Mouse (Mus musculus) liver, embryonic 15.5 days (tissue): ENCODE data around the gene Zfp362. TPM values are rescaled to one million over a fixed set of nuclear protein-coding genes. Genes with fewer than 3 reads are reported as not detected.

ENCODE experiments used
- ATAC-seq: fragments of 200-750 bp; cut with Nextera tagmentation; 2 replicates; pipeline ENCODE4 v1.8.0; 2017; ENCODE audit warnings: moderate number of reproducible peaks, mild to moderate bottlenecking, moderate library complexity; ENCODE audit not compliant: insufficient read depth
- H3K27ac ChIP-seq: fragments of 300-500 bp; sonication (generic); replicated peaks from 2 replicates; pipeline ENCODE4 v1.5.1; 2015; ENCODE audit warnings: mild to moderate bottlenecking, inconsistent platforms
- H3K27me3 ChIP-seq: fragments of 300-500 bp; sonication (generic); 2 replicates; pipeline ENCODE4 v1.6.1; 2015; ENCODE audit warnings: mild to moderate bottlenecking, inconsistent platforms
- H3K36me3 ChIP-seq: fragments of 300-500 bp; sonication (generic); replicated peaks from 2 replicates; pipeline ENCODE4 v1.6.1; 2015; ENCODE audit warnings: moderate library complexity, mild to moderate bottlenecking, inconsistent platforms
- H3K4me1 ChIP-seq: fragments of 300-500 bp; sonication (generic); replicated peaks from 2 replicates; pipeline ENCODE4 v1.6.1; 2015; ENCODE audit warnings: inconsistent platforms
- H3K4me2 ChIP-seq: fragments of 300-500 bp; sonication (generic); 2 replicates; pipeline ENCODE4 v1.6.1; 2015; ENCODE audit warnings: moderate library complexity, mild to moderate bottlenecking, inconsistent platforms
- H3K4me3 ChIP-seq: fragments of 300-500 bp; sonication (generic); replicated peaks from 2 replicates; pipeline ENCODE4 v1.5.1; 2015; ENCODE audit warnings: mild to moderate bottlenecking, inconsistent platforms
- H3K9ac ChIP-seq: fragments of 300-500 bp; sonication (generic); 2 replicates; pipeline ENCODE4 v1.6.1; 2015; ENCODE audit warnings: moderate library complexity, mild to moderate bottlenecking, inconsistent platforms
- H3K9me3 ChIP-seq: fragments of 300-500 bp; sonication (generic); replicated peaks from 2 replicates; pipeline ENCODE4 v1.6.1; 2016; ENCODE audit warnings: inconsistent platforms
- WGBS: fragments of 180-500 bp; shearing (Covaris S2); methylation state at CpG from one replicate; pipeline ENCODE4 v1.1.7; 2015; ENCODE audit warnings: mixed read lengths; ENCODE audit not compliant: insufficient replicate concordance; 5-methylcytosine and 5-hydroxymethylcytosine counted together
- polyA plus RNA-seq: library from polyadenylated mRNA; unstranded; fragments of >200 nt; fragmentation: Nextera tagmentation; extraction: Ambion mirVana; gene quantifications from 2 replicates; pipeline ENCODE4 v1.2.1, GENCODE M21; 2015

The Zfp362 gene
- 6.5 and 6.8 TPM in 2 replicates for polyA plus RNA-seq

GRCm38 (mm10) chr4:128806043-128806826 is at the start of gene Zfp362:
Zfp362 (minus strand) TSS chr4:128806045.
- ATAC-seq = peak; percentile 53
- peaks cover 69% of the 10 kb centered on the region for H3K4me1 ChIP-seq

GRCm38 (mm10) chr4:128855613-128856040 is 49.8 kb upstream of the Zfp362 start:
- Histone ChIP-seq H3K27me3 (no peaks in the 10 kb centered on the region), H3K4me3 (no peak overlapping the region), H3K9me3 (no peaks in the 10 kb centered on the region), H3K4me2 (peak overlapping the region; percentile 62), H3K27ac (peak overlapping the region; percentile 90), H3K9ac (peak overlapping the region; percentile 35; the same call in 1 of the 2 replicates), H3K4me1 (peaks cover 49% of the 10 kb centered on the region), H3K36me3 (no peaks in the 10 kb centered on the region)
- WGBS = 16% methylated on average over 4 of the region's 4 CpGs
- ATAC-seq = peak; percentile 91

More at GRCm38 (mm10) chr4:128806043-128806826, at the start of gene Zfp362:
- Histone ChIP-seq H3K4me2 (peak within 1 kb of the TSS; percentile 99), H3K36me3 (no peaks in the 10 kb centered on the region), H3K9ac (peak within 1 kb of the TSS; percentile 90), H3K9me3 (no peaks in the 10 kb centered on the region), H3K27ac (peak within 1 kb of the TSS; percentile 94), H3K27me3 (no peaks in the 10 kb centered on the region), H3K4me3 (peak within 1 kb of the TSS; percentile 86)
- under 1% methylated on average over 77 of the region's 111 CpGs for WGBS

GRCm38 (mm10) chr4:128853117-128853516 is 47.3 kb upstream of the Zfp362 start:
- no peak overlapping the region for H3K9ac ChIP-seq
- H3K27ac ChIP-seq = no peak overlapping the region
- no peaks in the 10 kb centered on the region for H3K27me3 ChIP-seq
- H3K9me3 ChIP-seq = no peaks in the 10 kb centered on the region
- no peak overlapping the region for H3K4me2 ChIP-seq
- 80% methylated on average over 11 of the region's 11 CpGs for WGBS
- no peaks in the 10 kb centered on the region for H3K36me3 ChIP-seq
- no peak overlapping the region for H3K4me3 ChIP-seq
- ATAC-seq = no peak
- H3K4me1 ChIP-seq = peaks cover 53% of the 10 kb centered on the region

GRCm38 (mm10) chr4:128852266-128852887 is 46.5 kb upstream of the Zfp362 start:
- H3K9me3 ChIP-seq = no peaks in the 10 kb centered on the region
- H3K36me3 ChIP-seq = no peaks in the 10 kb centered on the region
- peaks cover 47% of the 10 kb centered on the region for H3K4me1 ChIP-seq
- 62% methylated on average over 12 of the region's 12 CpGs for WGBS
- H3K27ac ChIP-seq = no peak overlapping the region
- no peak overlapping the region for H3K4me2 ChIP-seq
- no peak overlapping the region for H3K4me3 ChIP-seq
- H3K9ac ChIP-seq = no peak overlapping the region
- H3K27me3 ChIP-seq = no peaks in the 10 kb centered on the region
- ATAC-seq = no peak

- Histone ChIP-seq H3K27me3 (peaks cover 15% of the 10 kb centered on the region), H3K27ac (no peak overlapping the region), H3K36me3 (no peaks in the 10 kb centered on the region), H3K9ac (no peak overlapping the region), H3K4me1 (peaks cover 22% of the 10 kb centered on the region), H3K9me3 (no peaks in the 10 kb centered on the region), H3K4me3 (no peak overlapping the region), H3K4me2 (no peak overlapping the region)
- ATAC-seq = no peak
- 65% methylated on average over 7 of the region's 7 CpGs for WGBS
Observed at GRCm38 (mm10) chr4:128849686-128850085, 43.8 kb upstream of the Zfp362 start.

GRCm38 (mm10) chr4:128848961-128849360 is 43.1 kb upstream of the Zfp362 start:
- no peak overlapping the region for H3K4me3 ChIP-seq
- H3K36me3 ChIP-seq = no peaks in the 10 kb centered on the region
- no peak for ATAC-seq
- H3K9me3 ChIP-seq = no peaks in the 10 kb centered on the region
- peaks cover 25% of the 10 kb centered on the region for H3K4me1 ChIP-seq
- H3K9ac ChIP-seq = no peak overlapping the region
- H3K27ac ChIP-seq = no peak overlapping the region
- H3K4me2 ChIP-seq = no peak overlapping the region
- peaks cover 15% of the 10 kb centered on the region for H3K27me3 ChIP-seq
- 72% methylated on average over 3 of the region's 3 CpGs for WGBS

- Histone ChIP-seq H3K36me3 (no peaks in the 10 kb centered on the region), H3K9me3 (no peaks in the 10 kb centered on the region), H3K4me1 (peaks cover 17% of the 10 kb centered on the region), H3K27ac (no peak overlapping the region), H3K4me2 (no peak overlapping the region), H3K9ac (no peak overlapping the region), H3K27me3 (peaks cover 19% of the 10 kb centered on the region), H3K4me3 (no peak overlapping the region)
- no peak for ATAC-seq
- WGBS = 60% methylated on average over 12 of the region's 12 CpGs
Observed at GRCm38 (mm10) chr4:128845367-128845973, 39.6 kb upstream of the Zfp362 start.

- WGBS = 28% methylated on average over 13 of the region's 13 CpGs
- H3K36me3 ChIP-seq = no peaks in the 10 kb centered on the region
- H3K4me1 ChIP-seq = peaks cover 17% of the 10 kb centered on the region
- ATAC-seq = no peak
- H3K9ac ChIP-seq = no peak overlapping the region
- H3K27ac ChIP-seq = no peak overlapping the region
- H3K4me2 ChIP-seq = no peak overlapping the region
- H3K9me3 ChIP-seq = no peaks in the 10 kb centered on the region
- H3K4me3 ChIP-seq = no peak overlapping the region
- peaks cover 24% of the 10 kb centered on the region for H3K27me3 ChIP-seq
Observed at GRCm38 (mm10) chr4:128844566-128844965, 38.7 kb upstream of the Zfp362 start.

- 57% methylated on average over 8 of the region's 8 CpGs for WGBS
Observed at GRCm38 (mm10) chr4:128841259-128841658, 35.4 kb upstream of the Zfp362 start.

GRCm38 (mm10) chr4:128839811-128840738 is 34.2 kb upstream of the Zfp362 start:
- ATAC-seq = peak; percentile 64
- Histone ChIP-seq H3K27ac (peak overlapping the region; percentile 53), H3K9me3 (no peaks in the 10 kb centered on the region), H3K4me1 (peaks cover 18% of the 10 kb centered on the region), H3K27me3 (peaks cover 32% of the 10 kb centered on the region), H3K36me3 (no peaks in the 10 kb centered on the region), H3K4me3 (no peak overlapping the region), H3K4me2 (no peak overlapping the region), H3K9ac (no peak overlapping the region)
- 45% methylated on average over 16 of the region's 16 CpGs for WGBS

More at GRCm38 (mm10) chr4:128841259-128841658, 35.4 kb upstream of the Zfp362 start:
- Histone ChIP-seq H3K9ac (no peak overlapping the region), H3K9me3 (no peaks in the 10 kb centered on the region), H3K4me1 (peaks cover 18% of the 10 kb centered on the region), H3K36me3 (no peaks in the 10 kb centered on the region), H3K27me3 (peaks cover 33% of the 10 kb centered on the region), H3K4me2 (no peak overlapping the region), H3K4me3 (no peak overlapping the region), H3K27ac (no peak overlapping the region)
- ATAC-seq = no peak
